Mouse (Mus musculus): ENCODE results near the gene Gm12248. TPM values are rescaled to one million over a fixed set of nuclear protein-coding genes. Genes with fewer than 3 reads are reported as not detected.
A peak's percentile ranks its signal among the peaks of the same experiment; 100 is the strongest.

The Gm12248 gene
- polyA plus RNA-seq, 1 experiment from 2014 or later: not detected

GRCm38 (mm10) chr11:58127544-58127943 is 34.6 kb upstream of the Gm12248 start:
- H3K9me3 ChIP-seq (ENCODE audit: control insufficient read depth, low read length): no peaks in the 10 kb centered on the region
- no peak overlapping the region for H3K4me2 ChIP-seq (ENCODE audit: low read length)
- peaks cover 94% of the 10 kb centered on the region for H3K36me3 ChIP-seq (ENCODE audit: control insufficient read depth, insufficient read depth, low read length)
- no peak overlapping the region for H3K4me3 ChIP-seq (ENCODE audit: control insufficient read depth in 1 of 2, insufficient read depth in 1 of 2, low read depth in 1 of 2, low read length in 2 of 2)
- no peak overlapping the region for H3K9ac ChIP-seq (ENCODE audit: low read length)
- WGBS: 63% methylated on average over 2 of the region's 2 CpGs
- ATAC-seq (ENCODE audit: insufficient number of reproducible peaks, insufficient read depth, low FRiP score, low read depth): no peak
- H3K27me3 ChIP-seq (ENCODE audit: control insufficient read depth, insufficient read depth, low read length): no peaks in the 10 kb centered on the region
- no peak overlapping the region for H3K27ac ChIP-seq (replicated peaks in 1 of 2; ENCODE audit: control insufficient read depth in 1 of 2, insufficient read depth in 1 of 2, low read depth in 2 of 2, low read length in 2 of 2)
- H3K4me1 ChIP-seq (ENCODE audit: control insufficient read depth in 2 of 2, insufficient read depth in 2 of 2, low read length in 2 of 2): peaks cover 7 to 31% of the 10 kb centered on the region in 2 experiments

DNA sequence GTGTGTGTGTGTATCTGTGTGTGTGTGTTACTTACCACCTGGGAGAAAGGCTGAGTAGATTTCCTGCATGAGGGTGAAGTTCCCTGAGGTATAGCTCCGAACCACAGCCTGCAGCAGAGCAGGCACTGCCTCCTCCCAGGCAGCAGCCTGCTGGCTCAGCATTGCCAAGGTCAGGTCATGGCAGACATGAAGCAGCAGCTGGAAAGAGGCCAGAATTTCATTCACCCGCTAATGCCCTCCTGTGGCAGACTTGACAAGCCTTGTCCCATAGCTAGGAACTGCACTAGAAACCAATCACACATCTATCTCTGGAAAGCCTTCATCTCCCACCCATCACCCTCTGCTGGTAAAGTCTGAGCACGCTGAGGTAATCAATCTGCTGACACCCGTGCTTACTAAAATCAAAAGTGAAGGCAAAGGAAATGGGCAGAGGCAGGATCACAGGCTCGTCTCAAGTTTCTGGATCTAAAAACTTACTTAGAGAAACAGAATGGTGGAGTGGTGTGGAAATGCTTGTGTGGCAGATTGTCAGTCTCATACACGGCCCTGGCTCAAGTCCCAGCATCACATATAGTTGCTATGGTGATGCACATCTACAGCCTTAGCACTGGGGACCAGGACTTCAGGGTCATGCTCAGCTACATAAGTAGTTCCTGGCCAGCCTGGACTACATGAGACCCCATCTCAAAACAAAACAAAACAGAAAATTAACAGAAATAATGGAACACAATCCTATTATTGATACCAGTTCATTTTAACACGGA is 33.6 kb upstream of the Gm12248 start:
- H3K36me3 ChIP-seq (ENCODE audit: control insufficient read depth, insufficient read depth, low read length): peaks cover 91% of the 10 kb centered on the region
- 38% methylated on average over 7 of the region's 7 CpGs for WGBS
- no peak overlapping the region for H3K4me2 ChIP-seq (ENCODE audit: low read length)
- H3K9me3 ChIP-seq (ENCODE audit: control insufficient read depth, low read length): no peaks in the 10 kb centered on the region
- H3K27ac ChIP-seq (replicated peaks in 1 of 2; ENCODE audit: control insufficient read depth in 1 of 2, insufficient read depth in 1 of 2, low read depth in 2 of 2, low read length in 2 of 2): peak overlapping the region; percentile 84 to 87
- H3K9ac ChIP-seq (ENCODE audit: low read length): 0 out of 2 replicates have a peak overlapping the region, but pooled peaks have one; percentile 27
- peak; percentile 61 for ATAC-seq (ENCODE audit: insufficient number of reproducible peaks, insufficient read depth, low FRiP score, low read depth)
- no peak overlapping the region for H3K4me3 ChIP-seq (ENCODE audit: control insufficient read depth in 1 of 2, insufficient read depth in 1 of 2, low read depth in 1 of 2, low read length in 2 of 2)
- peaks cover 7 to 31% of the 10 kb centered on the region in 2 experiments for H3K4me1 ChIP-seq (ENCODE audit: control insufficient read depth in 2 of 2, insufficient read depth in 2 of 2, low read length in 2 of 2)
- no peaks in the 10 kb centered on the region for H3K27me3 ChIP-seq (ENCODE audit: control insufficient read depth, insufficient read depth, low read length)

DNA sequence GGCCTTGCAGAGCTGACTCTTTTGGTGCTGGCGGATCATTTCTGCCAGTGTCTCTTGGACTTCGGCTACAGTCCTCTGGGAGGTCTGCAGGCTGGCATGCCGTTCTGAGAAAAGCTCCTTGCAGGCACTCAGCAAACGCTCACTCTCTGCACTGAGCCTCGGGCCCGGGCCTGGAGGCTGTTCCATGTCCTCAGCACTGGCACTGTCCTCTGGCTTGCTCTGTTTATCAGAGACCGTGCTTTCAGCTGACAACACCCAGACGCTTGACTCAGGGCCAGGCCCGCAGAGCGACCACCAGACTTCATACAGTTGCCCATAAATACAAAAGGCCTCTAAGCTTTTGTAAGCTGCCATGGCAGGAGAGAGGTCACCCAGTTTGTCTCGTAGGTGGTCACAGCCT is 32.1 kb upstream of the Gm12248 start:
- Histone ChIP-seq H3K4me2 (ENCODE audit: low read length) (no peak overlapping the region), H3K4me1 (ENCODE audit: control insufficient read depth in 2 of 2, insufficient read depth in 2 of 2, low read length in 2 of 2) (peaks cover 7 to 34% of the 10 kb centered on the region in 2 experiments), H3K27me3 (ENCODE audit: control insufficient read depth, insufficient read depth, low read length) (no peaks in the 10 kb centered on the region), H3K4me3 (ENCODE audit: control insufficient read depth in 1 of 2, insufficient read depth in 1 of 2, low read depth in 1 of 2, low read length in 2 of 2) (no peak overlapping the region), H3K36me3 (ENCODE audit: control insufficient read depth, insufficient read depth, low read length) (peaks cover 91% of the 10 kb centered on the region), H3K9me3 (ENCODE audit: control insufficient read depth, low read length) (no peaks in the 10 kb centered on the region), H3K9ac (ENCODE audit: low read length) (peak overlapping the region; percentile 16; the same call in 1 of the 2 replicates), H3K27ac (replicated peaks in 1 of 2; ENCODE audit: control insufficient read depth in 1 of 2, insufficient read depth in 1 of 2, low read depth in 2 of 2, low read length in 2 of 2) (peak overlapping the region; percentile 28 to 84)
- ATAC-seq (ENCODE audit: insufficient number of reproducible peaks, insufficient read depth, low FRiP score, low read depth): 0 out of 2 replicates have a peak, but pooled peaks have one; percentile 37
- WGBS: 34% methylated on average over 11 of the region's 11 CpGs

DNA sequence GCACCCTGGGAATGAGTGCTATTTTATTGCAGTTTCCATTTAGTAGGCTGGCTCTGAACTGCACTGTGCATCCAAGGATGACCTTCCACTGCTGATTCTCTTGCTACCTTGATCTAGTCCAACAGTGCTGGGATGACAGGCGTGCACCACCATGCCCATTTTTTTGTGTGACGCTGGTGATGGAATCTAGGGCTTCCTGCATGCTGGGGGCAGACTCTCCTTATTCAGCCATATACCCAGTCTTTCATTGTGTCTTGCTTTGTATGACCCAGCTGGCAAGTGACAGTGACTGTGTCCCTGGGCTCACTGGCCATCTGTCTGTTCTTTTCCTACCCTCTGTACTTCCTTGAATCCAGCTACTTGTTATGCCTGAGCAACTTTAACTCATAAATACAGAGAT is 30.8 kb upstream of the Gm12248 start:
- H3K4me1 ChIP-seq (ENCODE audit: control insufficient read depth in 2 of 2, insufficient read depth in 2 of 2, low read length in 2 of 2): peaks cover 7 to 34% of the 10 kb centered on the region in 2 experiments
- 86% methylated on average over 2 of the region's 2 CpGs for WGBS
- peaks cover 85% of the 10 kb centered on the region for H3K36me3 ChIP-seq (ENCODE audit: control insufficient read depth, insufficient read depth, low read length)
- H3K4me3 ChIP-seq (ENCODE audit: control insufficient read depth in 1 of 2, insufficient read depth in 1 of 2, low read depth in 1 of 2, low read length in 2 of 2): no peak overlapping the region
- no peak overlapping the region for H3K4me2 ChIP-seq (ENCODE audit: low read length)
- no peaks in the 10 kb centered on the region for H3K27me3 ChIP-seq (ENCODE audit: control insufficient read depth, insufficient read depth, low read length)
- no peak overlapping the region for H3K9ac ChIP-seq (ENCODE audit: low read length)
- no peak for ATAC-seq (ENCODE audit: insufficient number of reproducible peaks, insufficient read depth, low FRiP score, low read depth)
- no peaks in the 10 kb centered on the region for H3K9me3 ChIP-seq (ENCODE audit: control insufficient read depth, low read length)
- H3K27ac ChIP-seq (replicated peaks in 1 of 2; ENCODE audit: control insufficient read depth in 1 of 2, insufficient read depth in 1 of 2, low read depth in 2 of 2, low read length in 2 of 2): peak overlapping the region in 1 of 2 experiments; percentile 84; a peak in 1 of 4 replicates

DNA sequence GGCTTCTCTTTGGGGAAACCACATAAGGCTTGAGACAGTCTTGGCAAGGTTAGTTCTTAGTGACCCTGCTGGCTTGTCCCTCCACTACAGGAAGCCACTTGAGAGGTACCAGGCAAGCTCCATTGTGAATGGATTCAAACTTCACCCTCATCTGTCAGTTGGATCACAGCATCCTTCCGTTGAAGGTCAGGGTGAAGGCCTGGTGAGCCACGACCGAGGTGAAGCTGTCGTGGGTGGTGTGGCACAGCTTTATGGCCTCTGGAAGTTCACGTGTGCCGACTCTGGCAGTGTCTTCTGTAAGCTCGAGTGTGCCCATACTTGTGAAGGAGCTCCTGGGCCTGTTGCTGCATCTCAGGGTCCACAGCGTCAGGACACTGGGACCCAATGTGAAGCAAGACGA is 28.4 kb upstream of the Gm12248 start:
- whole genome bisulfite sequencing: 90% methylated on average over 9 of the region's 9 CpGs

GRCm38 (mm10) chr11:58120655-58121054 is 27.7 kb upstream of the Gm12248 start:
- ATAC-seq (ENCODE audit: insufficient number of reproducible peaks, insufficient read depth, low FRiP score, low read depth): no peak
- Histone ChIP-seq H3K4me1 (ENCODE audit: control insufficient read depth in 2 of 2, insufficient read depth in 2 of 2, low read length in 2 of 2) (peaks cover 3 to 24% of the 10 kb centered on the region in 2 experiments), H3K27me3 (ENCODE audit: control insufficient read depth, insufficient read depth, low read length) (no peaks in the 10 kb centered on the region), H3K4me3 (ENCODE audit: control insufficient read depth in 1 of 2, insufficient read depth in 1 of 2, low read depth in 1 of 2, low read length in 2 of 2) (no peak overlapping the region), H3K27ac (replicated peaks in 1 of 2; ENCODE audit: control insufficient read depth in 1 of 2, insufficient read depth in 1 of 2, low read depth in 2 of 2, low read length in 2 of 2) (no peak overlapping the region), H3K36me3 (ENCODE audit: control insufficient read depth, insufficient read depth, low read length) (peaks cover 87% of the 10 kb centered on the region), H3K9me3 (ENCODE audit: control insufficient read depth, low read length) (no peaks in the 10 kb centered on the region), H3K4me2 (ENCODE audit: low read length) (no peak overlapping the region), H3K9ac (ENCODE audit: low read length) (no peak overlapping the region)
- 65% methylated on average over 3 of the region's 3 CpGs for WGBS

More for the DNA sequence above, 28.4 kb upstream of the Gm12248 start:
- Histone ChIP-seq H3K9me3 (ENCODE audit: control insufficient read depth, low read length) (no peaks in the 10 kb centered on the region), H3K36me3 (ENCODE audit: control insufficient read depth, insufficient read depth, low read length) (peaks cover 86% of the 10 kb centered on the region), H3K27ac (replicated peaks in 1 of 2; ENCODE audit: control insufficient read depth in 1 of 2, insufficient read depth in 1 of 2, low read depth in 2 of 2, low read length in 2 of 2) (no peak overlapping the region), H3K4me2 (ENCODE audit: low read length) (no peak overlapping the region), H3K27me3 (ENCODE audit: control insufficient read depth, insufficient read depth, low read length) (no peaks in the 10 kb centered on the region), H3K9ac (ENCODE audit: low read length) (no peak overlapping the region), H3K4me3 (ENCODE audit: control insufficient read depth in 1 of 2, insufficient read depth in 1 of 2, low read depth in 1 of 2, low read length in 2 of 2) (no peak overlapping the region), H3K4me1 (ENCODE audit: control insufficient read depth in 2 of 2, insufficient read depth in 2 of 2, low read length in 2 of 2) (peaks cover 7 to 31% of the 10 kb centered on the region in 2 experiments)
- no peak for ATAC-seq (ENCODE audit: insufficient number of reproducible peaks, insufficient read depth, low FRiP score, low read depth)

GRCm38 (mm10) chr11:58117044-58117652 is 24.2 kb upstream of the Gm12248 start:
- WGBS: 87% methylated on average over 10 of the region's 10 CpGs
- no peak for ATAC-seq (ENCODE audit: insufficient number of reproducible peaks, insufficient read depth, low FRiP score, low read depth)

More at GRCm38 (mm10) chr11:58117044-58117652, 24.2 kb upstream of the Gm12248 start:
- Histone ChIP-seq H3K4me2 (ENCODE audit: low read length) (no peak overlapping the region), H3K9ac (ENCODE audit: low read length) (no peak overlapping the region), H3K27me3 (ENCODE audit: control insufficient read depth, insufficient read depth, low read length) (no peaks in the 10 kb centered on the region), H3K4me3 (ENCODE audit: control insufficient read depth in 1 of 2, insufficient read depth in 1 of 2, low read depth in 1 of 2, low read length in 2 of 2) (no peak overlapping the region), H3K9me3 (ENCODE audit: control insufficient read depth, low read length) (no peaks in the 10 kb centered on the region), H3K27ac (replicated peaks in 1 of 2; ENCODE audit: control insufficient read depth in 1 of 2, insufficient read depth in 1 of 2, low read depth in 2 of 2, low read length in 2 of 2) (peak overlapping the region in 1 of 2 experiments; percentile 25; a peak in 1 of 4 replicates), H3K36me3 (ENCODE audit: control insufficient read depth, insufficient read depth, low read length) (peaks cover 93% of the 10 kb centered on the region), H3K4me1 (ENCODE audit: control insufficient read depth in 2 of 2, insufficient read depth in 2 of 2, low read length in 2 of 2) (peaks cover 0 to 6% of the 10 kb centered on the region in 2 experiments; a peak in 1 of 4 replicates)
